Mouse (Mus musculus) adrenal gland, postnatal 36 days (tissue): Measurements from ENCODE around the gene Plekhn1. TPM values are rescaled to one million over a fixed set of nuclear protein-coding genes. Genes with fewer than 3 reads are reported as not detected.

Source experiments
- DNase-seq, 2 experiments: peaks; one replicate each; pipeline ENCODE4 v3.0.0; 2021; ENCODE audit warnings: mixed read lengths in 1 of 2
- total RNA-seq, 2 experiments: library from RNA; stranded (reverse); gene quantifications; 2 replicates each; pipeline ENCODE4 v1.2.3; 2021

Gene Plekhn1
- total RNA-seq, 2 experiments from 2014 or later, result 21.5 to 23.0 TPM

GRCm38 (mm10) chr4:156215649-156216048 is 19.0 kb downstream of the Plekhn1 start, which contains the start of gene Perm1:
TSS of gene Perm1 (plus strand) at chr4:156215868.
- DNase-seq, result peak; percentile 91 to 92

- DNase-seq, result no peak
These were observed 21.5 kb downstream of the Plekhn1 start for GRCm38 (mm10) chr4:156213134-156213533.

GRCm38 (mm10) chr4:156209963-156210635 is 24.6 kb downstream of the Plekhn1 start:
- no peak for DNase-seq

GRCm38 (mm10) chr4:156208872-156209271 is 25.8 kb downstream of the Plekhn1 start:
- DNase-seq, result no peak

- DNase-seq, result peak in 1 of 2 experiments; percentile 56
These were observed 31.1 kb downstream of the Plekhn1 start for GRCm38 (mm10) chr4:156203413-156204131.

GRCm38 (mm10) chr4:156203001-156203412 is 31.6 kb downstream of the Plekhn1 start, which contains the start of gene AW011738:
TSS of gene AW011738 (plus strand) at chr4:156203304.
- peak; percentile 84 to 89 for DNase-seq

- no peak for DNase-seq
These were observed 32.2 kb downstream of the Plekhn1 start for GRCm38 (mm10) chr4:156202462-156202893.

GRCm38 (mm10) chr4:156200623-156201475 is 33.8 kb downstream of the Plekhn1 start, which contains the start of gene Isg15:
TSS of gene Isg15 (minus strand) at chr4:156200818.
- peak; percentile 20 to 40 for DNase-seq

GRCm38 (mm10) chr4:156197829-156198205 is 36.8 kb downstream of the Plekhn1 start:
- peak; percentile 94 to 97 for DNase-seq

GRCm38 (mm10) chr4:156197131-156197828 is 37.4 kb downstream of the Plekhn1 start, which contains the start of gene Agrn:
TSS of gene Agrn (minus strand) at chr4:156197488.
- peak; percentile 84 to 88 for DNase-seq

GRCm38 (mm10) chr4:156195927-156196870 is 38.5 kb downstream of the Plekhn1 start:
- peak; percentile 49 to 68 for DNase-seq

GRCm38 (mm10) chr4:156194346-156194745 is 40.3 kb downstream of the Plekhn1 start:
- DNase-seq, result no peak

GRCm38 (mm10) chr4:156193906-156194305 is 40.8 kb downstream of the Plekhn1 start:
- DNase-seq, result no peak

GRCm38 (mm10) chr4:156193200-156193590 is 41.5 kb downstream of the Plekhn1 start:
- DNase-seq, result no peak

GRCm38 (mm10) chr4:156192421-156193199 is 42.0 kb downstream of the Plekhn1 start:
- DNase-seq, result peak in 1 of 2 experiments; percentile 18

GRCm38 (mm10) chr4:156188811-156189323 is 45.8 kb downstream of the Plekhn1 start:
- no peak for DNase-seq

GRCm38 (mm10) chr4:156188162-156188810 is 46.4 kb downstream of the Plekhn1 start:
- DNase-seq, result no peak
